Mouse (Mus musculus) brain, embryonic 14.5 days (tissue): ENCODE data around the gene Kcnip4.

Experiments
- CTCF ChIP-seq: fragments of 200-500 bp; IDR thresholded peaks from 2 replicates; pipeline ENCODE4 v1.5.1; 2012; ENCODE audit warnings: inconsistent platforms, mild to moderate bottlenecking, moderate library complexity, borderline replicate concordance; ENCODE audit not compliant: insufficient read depth, insufficient read length; ENCODE audit errors: extremely low read depth
- POLR2A ChIP-seq: fragments of 200-500 bp; IDR thresholded peaks from 2 replicates; pipeline ENCODE4 v1.6.1; 2012; ENCODE audit warnings: mild to moderate bottlenecking, inconsistent platforms, borderline replicate concordance; ENCODE audit not compliant: poor library complexity, insufficient read depth, insufficient read length, severe bottlenecking; ENCODE audit errors: extremely low read depth

DNA sequence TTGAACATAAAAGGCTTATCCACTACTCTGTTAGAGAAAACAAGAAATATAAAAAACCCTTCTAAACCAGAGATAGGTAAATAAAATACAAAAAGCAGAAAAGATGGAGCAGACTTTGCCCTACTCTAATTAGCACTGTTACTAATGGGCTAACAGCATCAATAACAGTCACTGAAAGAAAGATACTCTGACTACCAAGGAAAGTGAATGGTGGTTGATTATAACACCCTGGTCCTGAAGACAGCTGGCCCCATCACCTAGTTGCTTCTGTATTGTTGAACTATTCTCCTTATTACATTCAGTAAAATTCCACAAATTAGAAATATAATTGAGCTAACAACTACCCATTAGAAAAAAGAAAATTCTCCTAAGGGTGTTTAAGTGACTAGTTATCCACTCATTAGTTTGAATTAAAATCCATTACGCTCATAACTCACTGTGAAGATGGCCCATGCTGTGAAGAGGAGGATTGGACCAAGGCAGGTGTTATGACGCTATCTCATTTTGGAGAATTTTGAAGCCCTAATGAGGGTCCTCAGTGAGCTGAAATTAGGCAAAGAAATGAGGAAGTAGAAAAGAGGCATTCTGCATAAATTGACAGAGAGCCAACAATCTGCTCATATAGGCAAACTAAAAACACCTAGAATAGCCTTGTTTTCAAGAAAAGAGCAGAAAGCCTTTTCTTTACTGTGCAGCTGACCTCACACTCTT, 582.2 kb downstream of the Kcnip4 start:
- TF ChIP-seq POLR2A (no peak), CTCF (no peak)
